Mouse (Mus musculus) frontal cortex, postnatal 14 days (tissue): Measurements from ENCODE around the gene Pitpnc1.

ENCODE experiments used
- DNase-seq, 2 experiments: peaks; one replicate each; pipeline ENCODE4 v3.0.0; 2022; ENCODE audit warnings: low spot score in 2 of 2

Pitpnc1 gene

GRCm38 (mm10) chr11:107468252-107469030 lies 2.1 kb downstream of the Pitpnc1 start:
- DNase-seq = no peak

DNA sequence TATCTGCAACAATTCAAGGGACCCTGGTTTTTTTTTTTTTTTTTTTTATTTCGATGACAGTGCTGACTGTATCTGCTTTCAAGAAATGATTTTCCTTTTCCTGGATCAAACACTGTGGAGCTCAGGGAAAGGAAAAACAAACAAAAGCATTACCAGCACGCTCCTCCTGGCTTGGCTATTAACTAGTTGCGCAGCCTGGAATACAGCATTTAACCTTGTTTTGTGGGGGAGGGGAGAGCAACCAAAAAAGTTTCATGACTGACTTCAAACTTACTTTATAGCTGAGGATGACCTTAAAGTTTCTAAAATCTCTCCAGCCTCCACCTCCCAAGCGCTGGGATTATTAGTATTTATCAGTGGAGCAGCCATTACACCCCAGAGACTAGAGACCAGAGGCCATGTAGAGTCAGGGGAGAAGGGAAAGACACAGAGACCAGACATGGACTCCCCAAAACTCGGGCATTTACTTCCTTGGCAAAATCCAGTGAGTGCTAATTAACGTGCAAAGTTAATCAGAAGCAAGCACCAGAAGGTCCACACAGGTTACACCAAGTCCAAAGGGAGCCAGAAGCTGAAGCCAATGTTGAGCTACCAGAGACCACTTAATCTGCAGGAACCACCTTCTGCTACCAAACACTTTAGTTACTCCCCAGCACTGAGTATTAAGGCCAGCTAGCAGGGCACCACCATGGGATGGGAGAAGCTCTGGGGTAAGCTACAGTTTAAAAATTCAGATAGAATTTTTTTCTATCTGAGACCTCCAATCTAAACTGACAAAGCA lies 3.7 kb downstream of the Pitpnc1 start:
- DNase-seq = no peak

DNA sequence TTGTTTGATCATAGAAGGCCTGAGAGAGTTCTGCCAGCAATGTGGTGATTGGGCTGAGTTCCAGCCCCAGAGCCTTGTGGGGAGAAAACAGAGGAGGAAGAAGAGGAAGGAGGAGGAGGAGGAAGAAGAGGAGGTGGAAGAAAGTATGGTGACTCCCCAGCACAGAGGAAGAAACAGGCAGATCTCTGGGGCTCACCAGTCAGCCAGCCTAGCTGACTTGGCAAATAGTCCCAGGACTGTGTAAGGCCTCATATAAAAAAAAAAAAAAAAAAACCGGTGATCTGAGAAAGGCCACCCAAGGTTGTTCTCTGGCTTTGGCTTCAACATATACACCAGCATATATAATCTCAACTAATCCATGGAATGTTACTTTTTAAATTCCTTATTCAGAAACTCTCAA lies 4.5 kb downstream of the Pitpnc1 start:
- no peak for DNase-seq

- no peak for DNase-seq
Observed at GRCm38 (mm10) chr11:107465041-107465440, 5.5 kb downstream of the Pitpnc1 start.

- no peak for DNase-seq
Observed at GRCm38 (mm10) chr11:107464141-107464540, 6.4 kb downstream of the Pitpnc1 start.

DNA sequence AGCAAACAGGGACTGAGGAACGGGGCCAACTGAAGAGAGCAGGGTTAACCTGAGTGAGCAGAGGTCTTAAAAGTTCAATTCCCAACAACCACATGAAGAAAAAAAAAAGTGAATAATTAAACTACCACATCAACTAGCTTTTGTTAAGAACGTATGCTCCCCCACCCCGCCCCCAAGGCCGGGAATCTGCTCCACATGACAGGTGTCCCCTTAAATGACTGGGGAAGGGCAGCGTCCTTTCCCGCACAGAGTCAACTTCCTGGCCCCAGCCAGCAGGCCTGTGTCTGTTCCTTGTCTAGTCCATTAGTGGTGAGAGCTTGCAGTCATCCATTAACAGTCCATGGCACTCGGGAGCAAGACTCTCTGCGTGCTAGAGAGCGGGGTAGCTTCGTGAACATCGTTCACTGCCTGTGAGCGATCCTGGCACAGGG lies 7.2 kb downstream of the Pitpnc1 start:
- DNase-seq = no peak

DNA sequence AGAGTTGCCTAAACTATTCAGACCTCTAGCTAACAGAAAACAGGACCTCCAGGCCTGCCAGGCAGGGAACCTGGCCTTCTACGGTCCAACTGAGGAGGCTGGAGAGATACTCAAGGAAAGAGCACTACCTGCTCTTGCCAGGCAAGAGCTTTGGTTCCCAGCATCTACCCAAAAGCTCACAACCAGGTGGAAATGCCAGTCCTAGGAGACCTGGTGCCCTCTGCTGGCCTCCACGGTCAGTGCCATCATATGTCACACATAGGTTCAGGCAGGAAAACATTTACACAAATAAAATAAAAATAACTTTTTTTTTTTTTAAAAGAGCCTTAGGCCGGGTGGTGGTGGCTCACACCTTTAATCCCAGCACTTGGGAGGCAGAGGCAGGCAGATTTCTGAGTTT lies 8.0 kb downstream of the Pitpnc1 start:
- no peak for DNase-seq

DNA sequence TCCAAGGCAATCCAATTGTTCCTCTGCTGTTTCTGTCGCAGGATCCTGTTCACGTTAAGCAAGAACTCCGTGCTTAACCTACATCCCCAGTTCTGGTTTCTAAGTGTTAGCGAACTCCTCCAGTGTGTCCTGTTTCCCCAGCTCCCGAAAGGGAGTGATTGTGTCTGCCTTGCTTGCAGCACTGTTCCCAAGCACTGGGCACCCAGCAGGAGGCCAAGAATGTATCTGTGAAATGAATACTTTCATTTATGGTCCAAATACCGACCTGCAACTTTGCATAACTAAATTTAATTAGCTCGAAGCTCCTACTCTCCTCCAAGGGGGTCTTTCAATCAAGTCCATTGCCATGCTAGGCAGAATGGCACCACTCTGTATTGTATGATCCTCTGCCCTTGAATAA lies 10.7 kb downstream of the Pitpnc1 start:
- DNase-seq = no peak

DNA sequence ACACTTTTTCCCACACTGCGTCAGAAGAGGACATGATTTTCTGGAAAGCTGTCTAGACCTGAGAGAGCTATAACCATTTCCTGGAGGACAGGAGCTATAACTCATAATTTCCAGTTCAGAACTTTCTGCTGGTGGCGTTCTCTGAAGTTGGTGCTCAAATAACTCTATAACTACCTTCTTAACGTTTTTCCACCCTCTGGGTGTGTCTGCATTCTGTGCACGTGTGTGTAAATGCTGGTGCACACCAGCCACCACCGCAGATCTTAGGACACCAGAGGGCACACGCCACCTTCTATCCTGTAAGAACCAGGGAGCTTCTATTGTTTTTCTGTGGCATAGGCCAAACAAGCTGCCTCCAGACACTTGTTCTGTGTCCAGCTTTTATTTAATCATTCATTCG lies 11.5 kb downstream of the Pitpnc1 start:
- no peak for DNase-seq

DNA sequence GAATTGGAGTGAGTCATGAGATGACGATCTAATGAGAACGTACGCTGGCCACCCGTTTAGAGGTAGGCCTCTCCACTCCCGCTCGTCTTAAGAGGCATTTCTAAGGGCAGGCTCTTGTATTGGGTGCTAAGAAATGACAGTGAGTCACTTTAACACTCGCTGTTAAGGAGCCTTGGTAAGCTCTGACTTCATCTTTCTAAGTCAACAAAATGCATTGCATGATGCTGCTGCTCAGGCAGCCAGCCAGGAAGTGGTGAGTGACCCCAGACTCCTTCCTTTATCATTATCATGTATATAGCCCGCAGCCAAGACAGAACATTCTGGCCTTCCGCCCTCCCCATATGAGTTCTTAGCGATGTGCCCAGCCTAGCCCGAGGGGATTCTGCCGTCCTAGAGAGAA lies 12.2 kb downstream of the Pitpnc1 start:
- DNase-seq = no peak

DNA sequence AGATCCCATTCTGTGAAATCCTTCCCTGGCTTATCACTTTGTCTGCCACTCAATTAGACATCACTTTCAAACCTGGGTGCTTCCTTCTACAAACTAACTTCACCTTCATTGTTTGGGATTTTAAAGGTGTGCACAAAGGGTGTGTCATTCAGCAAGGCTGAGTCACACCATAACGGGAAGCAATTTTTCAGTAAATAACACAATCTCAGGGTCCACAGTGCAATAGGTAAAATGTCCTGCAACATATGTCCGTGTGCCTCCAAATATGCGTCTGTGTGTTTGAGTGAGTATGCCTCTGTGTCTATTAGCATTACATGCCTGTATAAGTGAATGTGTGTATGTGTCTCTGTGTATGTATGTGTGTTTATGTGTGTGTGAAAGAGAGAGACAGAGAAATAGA lies 13.2 kb downstream of the Pitpnc1 start:
- DNase-seq = no peak

DNA sequence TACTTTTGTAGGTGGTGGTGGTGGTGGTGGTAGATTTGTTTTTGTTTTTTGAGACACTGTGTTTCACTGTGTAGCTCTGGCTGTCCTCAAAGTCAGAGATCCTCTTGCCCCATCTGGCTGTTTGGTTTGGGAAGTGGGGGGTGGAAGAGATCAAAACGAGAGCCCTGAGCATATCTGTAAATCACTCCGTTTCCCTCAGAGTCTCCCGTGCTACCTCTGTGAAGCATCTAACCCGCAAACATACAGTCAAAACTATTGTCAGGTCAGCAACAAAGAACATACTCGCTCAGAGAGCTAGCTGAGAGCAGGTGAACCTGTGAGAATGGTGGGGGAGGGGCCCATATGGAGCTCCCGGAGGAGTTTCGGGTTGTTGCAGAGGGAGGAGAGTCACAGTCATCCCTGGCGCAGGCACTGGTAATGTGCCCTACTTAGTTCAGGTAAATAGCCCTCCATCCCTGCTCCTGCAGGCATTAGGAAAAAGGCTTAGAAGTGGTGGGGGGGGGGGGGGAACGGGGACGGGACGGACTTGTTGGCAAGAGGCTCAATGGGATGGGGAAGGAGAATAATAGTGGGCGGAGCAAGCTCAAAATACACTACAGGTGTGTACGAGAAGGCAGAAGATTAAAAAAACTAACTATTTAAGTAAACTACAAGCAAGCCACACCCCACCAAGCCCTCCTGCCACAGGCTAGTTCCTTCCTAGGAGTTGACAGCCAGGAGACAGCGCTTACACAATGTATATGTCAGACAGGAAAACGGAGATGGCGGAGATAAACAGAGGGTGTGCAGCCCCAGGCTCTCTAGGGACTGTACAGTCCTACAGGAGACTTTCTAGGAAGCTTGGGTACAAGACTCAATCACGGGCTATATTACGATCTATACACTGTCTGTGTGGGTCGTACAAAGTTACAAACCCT lies 15.7 kb downstream of the Pitpnc1 start:
- no peak for DNase-seq

- DNase-seq = no peak
Observed at GRCm38 (mm10) chr11:107452053-107452452, 18.4 kb downstream of the Pitpnc1 start.

GRCm38 (mm10) chr11:107451106-107451505 lies 19.4 kb downstream of the Pitpnc1 start:
- no peak for DNase-seq

GRCm38 (mm10) chr11:107450097-107450496 lies 20.4 kb downstream of the Pitpnc1 start:
- no peak for DNase-seq

- DNase-seq = no peak
Observed at GRCm38 (mm10) chr11:107449169-107449910, 21.2 kb downstream of the Pitpnc1 start.

DNA sequence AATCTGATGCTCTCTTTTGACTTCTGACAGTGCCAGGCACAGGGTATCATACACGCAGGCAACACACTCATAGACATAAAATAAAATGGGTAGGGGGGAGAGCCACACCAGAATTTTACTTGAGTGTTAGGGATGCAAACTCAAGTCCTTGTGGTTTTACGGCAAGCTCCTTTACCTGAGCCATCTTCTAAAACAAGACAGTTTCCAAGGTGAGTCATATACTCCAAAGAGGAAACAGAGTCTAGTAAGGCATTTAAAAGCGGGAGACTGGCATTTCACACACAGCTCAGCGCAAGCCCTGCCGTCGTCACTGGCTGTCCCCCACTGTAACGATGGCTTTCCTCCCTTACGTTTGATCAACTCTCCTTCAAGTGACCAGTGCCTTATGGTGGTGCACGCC lies 22.6 kb downstream of the Pitpnc1 start:
- DNase-seq = no peak

- no peak for DNase-seq
Observed at GRCm38 (mm10) chr11:107447349-107447748, 23.1 kb downstream of the Pitpnc1 start.

DNA sequence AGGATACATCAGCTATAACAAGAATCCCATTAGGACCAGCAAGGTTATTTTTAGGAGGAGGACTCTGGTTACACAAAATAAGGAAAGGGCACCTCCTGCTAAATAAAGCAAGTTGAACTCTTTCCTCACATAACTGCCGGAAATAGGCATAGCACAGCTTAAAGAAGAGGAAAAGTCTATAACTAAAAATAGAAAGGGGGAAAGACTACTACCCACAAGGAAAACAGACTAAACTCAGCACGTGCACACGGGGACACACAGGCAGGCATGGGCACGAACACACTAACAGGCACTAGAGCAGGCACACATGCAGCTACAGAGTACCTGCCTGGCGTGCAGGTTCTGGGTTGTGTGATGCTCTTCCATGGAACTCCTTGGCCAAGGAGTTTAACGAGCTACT lies 23.8 kb downstream of the Pitpnc1 start:
- no peak for DNase-seq

GRCm38 (mm10) chr11:107445683-107446082 lies 24.8 kb downstream of the Pitpnc1 start:
- DNase-seq = no peak
